Mouse (Mus musculus): ENCODE measurements at regions not wholly inside any gene's neighbourhood (a gene's known extent, or its start where the extent isn't known, plus 50 kb on each side); places are given as distances from the start of the nearest gene placed in this dataset.

DNA sequence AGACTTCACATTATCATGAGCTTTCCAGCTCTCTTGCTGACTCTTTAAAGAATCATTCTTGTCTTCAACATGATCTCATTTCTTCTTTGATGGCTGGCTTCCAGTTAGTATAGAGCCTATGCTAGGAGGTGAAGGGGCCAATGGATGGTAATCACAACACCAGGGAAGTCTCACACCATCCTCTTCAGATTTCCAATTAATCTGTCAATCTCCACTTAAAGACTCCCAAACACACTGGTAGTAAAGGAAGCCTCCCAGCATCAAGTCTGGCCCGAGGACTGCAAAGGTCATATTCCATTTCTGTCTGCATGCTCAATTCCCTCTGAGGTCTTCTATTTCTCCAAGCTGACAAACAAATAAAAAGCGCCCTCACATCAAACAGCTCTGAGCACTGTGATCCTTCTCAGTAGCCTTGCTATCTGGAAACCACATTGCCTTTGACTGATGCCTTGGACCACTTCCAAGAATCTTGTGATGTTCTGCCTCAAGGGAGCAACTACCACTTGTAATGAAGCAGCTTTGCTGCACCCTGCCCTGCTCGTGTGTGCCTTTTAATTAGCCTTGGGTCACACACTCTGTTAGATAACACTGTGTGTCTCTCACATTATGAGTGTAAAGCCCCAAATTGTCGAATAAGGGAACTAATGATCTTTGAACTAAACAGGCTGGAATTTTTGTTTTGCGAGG is 629.0 kb upstream of the Cdh10 start:
- no peak for DNase-seq (ENCODE audit: low read depth, low spot score)

- DNase-seq (ENCODE audit: low read depth, low spot score): no peak
Measured at GRCm38 (mm10) chr15:18190490-18190889, 628.3 kb upstream of the Cdh10 start.

DNA sequence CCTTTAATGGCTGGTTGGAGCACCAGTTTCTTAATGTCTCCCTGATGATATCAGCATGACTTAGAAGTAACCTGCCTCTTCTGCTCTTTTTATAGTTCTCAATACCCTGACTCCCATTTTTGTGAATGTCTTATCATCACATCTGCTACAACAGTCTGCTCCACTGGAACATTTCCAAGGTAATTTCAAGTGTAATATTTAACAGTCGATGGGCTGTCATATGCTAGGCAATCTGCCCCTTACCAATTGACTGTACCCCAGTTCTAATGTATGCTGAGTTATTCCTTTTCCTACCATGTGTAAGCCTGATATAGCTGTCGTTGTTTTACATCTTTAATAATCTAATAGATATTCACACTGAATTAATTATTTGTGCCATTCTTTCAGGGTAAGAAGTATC is 607.6 kb upstream of the Cdh10 start:
- no peak for DNase-seq (ENCODE audit: low read depth, low spot score)

DNA sequence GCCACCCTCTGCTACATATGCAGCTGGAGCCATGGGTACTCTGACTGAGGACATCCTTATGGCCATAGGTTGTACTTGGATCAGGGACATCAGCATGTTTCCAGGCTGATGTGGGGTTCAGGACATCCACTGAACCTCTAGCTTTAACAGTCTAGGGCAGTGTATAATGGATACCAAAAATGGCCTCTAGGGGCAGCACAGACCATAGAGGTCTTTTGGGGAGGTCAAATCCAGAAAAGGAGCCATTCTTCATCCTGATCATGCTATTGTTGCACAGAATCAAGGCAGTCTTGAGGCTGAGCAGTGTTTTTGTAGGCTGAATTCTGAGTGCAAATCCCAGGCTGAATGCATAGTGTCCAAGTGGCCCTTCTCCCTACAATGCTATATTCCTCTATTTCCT is 598.8 kb upstream of the Cdh10 start:
- DNase-seq (ENCODE audit: low read depth, low spot score): peak; percentile 8
